Mouse (Mus musculus) kidney, embryonic 16.5 days (tissue): ENCODE data around the gene Srebf1. TPM values are rescaled to one million over a fixed set of nuclear protein-coding genes. Genes with fewer than 3 reads are reported as not detected.

Experiments
- ATAC-seq: fragments of 200-750 bp; cut with Nextera tagmentation; 2 replicates; pipeline ENCODE4 v1.8.0; 2017; ENCODE audit warnings: moderate TSS enrichment; ENCODE audit not compliant: low FRiP score, low TSS enrichment
- H3K27ac ChIP-seq: fragments of 300-500 bp; sonication (generic); 2 replicates; pipeline ENCODE4 v1.5.1; 2014; ENCODE audit warnings: low read length
- H3K27me3 ChIP-seq: fragments of 300-500 bp; sonication (generic); 2 replicates; pipeline ENCODE4 v1.6.1; 2014; ENCODE audit warnings: low read length, control low read depth, mixed read lengths; ENCODE audit not compliant: insufficient read depth
- H3K36me3 ChIP-seq: fragments of 300-500 bp; sonication (generic); 2 replicates; pipeline ENCODE4 v1.6.1; 2014; ENCODE audit warnings: low read length, control low read depth, mixed read lengths; ENCODE audit not compliant: insufficient read depth
- H3K4me1 ChIP-seq: fragments of 300-500 bp; sonication (generic); 2 replicates; pipeline ENCODE4 v1.6.1; 2014; ENCODE audit warnings: low read length, control low read depth, mixed read lengths; ENCODE audit not compliant: insufficient read depth
- H3K4me2 ChIP-seq: fragments of 300-500 bp; sonication (generic); replicated peaks from 2 replicates; pipeline ENCODE4 v1.6.1; 2014; ENCODE audit warnings: low read depth, low read length
- H3K4me3 ChIP-seq: fragments of 300-500 bp; sonication (generic); 2 replicates; pipeline ENCODE4 v1.5.1; 2014; ENCODE audit warnings: mild to moderate bottlenecking, low read length
- H3K9ac ChIP-seq: fragments of 300-500 bp; sonication (generic); replicated peaks from 2 replicates; pipeline ENCODE4 v1.6.1; 2014; ENCODE audit warnings: low read length
- H3K9me3 ChIP-seq: fragments of 300-500 bp; sonication (generic); 2 replicates; pipeline ENCODE4 v1.6.1; 2016; ENCODE audit warnings: low read length, control low read depth
- WGBS: fragments of 180-500 bp; shearing (Covaris S2); extraction: QIAGEN DNeasy Blood & Tissue Kit; methylation state at CpG from one replicate; pipeline ENCODE4 v1.1.7; 2014; 5-methylcytosine and 5-hydroxymethylcytosine counted together
- polyA plus RNA-seq: library from polyadenylated mRNA; unstranded; fragments of >200 nt; fragmentation: Nextera tagmentation; extraction: Ambion mirVana; gene quantifications from 2 replicates; pipeline ENCODE4 v1.2.1, GENCODE M21; 2015

The Srebf1 gene
- polyA plus RNA-seq, 1 experiment from 2014 or later = 51.3 TPM

DNA sequence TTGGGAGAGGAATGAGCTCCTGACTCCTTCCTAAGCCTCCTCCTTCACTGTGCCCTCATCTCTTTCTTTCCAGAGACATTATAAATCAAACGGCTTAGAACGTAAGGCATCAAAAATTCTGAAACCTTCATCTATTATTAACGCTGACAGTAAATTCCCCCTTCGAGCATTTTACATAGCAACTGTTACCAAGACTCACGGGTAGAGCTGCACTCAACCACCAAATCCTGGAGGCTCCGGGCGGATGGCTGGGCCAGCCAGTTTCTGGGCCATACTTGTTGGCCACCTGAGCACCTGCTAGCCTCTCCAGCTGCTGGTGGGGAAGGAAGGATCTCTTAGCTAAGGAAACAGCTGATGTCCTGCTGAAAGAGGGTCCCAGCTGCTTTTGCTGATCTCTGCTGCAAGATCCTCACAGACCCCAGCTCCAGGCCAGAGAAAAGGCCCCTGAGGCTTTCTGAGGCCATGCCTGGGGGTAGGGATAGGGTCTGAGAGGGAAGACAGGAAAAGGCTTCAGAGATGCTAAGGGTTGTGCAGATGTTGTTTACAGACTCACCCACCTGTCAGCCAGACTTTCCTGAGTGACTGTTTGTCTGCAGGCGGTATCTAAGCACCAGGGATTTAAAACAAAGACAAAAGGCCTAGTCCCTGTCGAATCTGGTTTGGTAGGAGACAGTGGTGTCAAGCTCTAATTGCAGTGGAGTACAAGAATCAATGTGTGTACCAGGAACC lies 61.1 kb downstream of the Srebf1 start:
- WGBS = 68% methylated on average over 9 of the region's 9 CpGs
- Histone ChIP-seq H3K9me3 (no peaks in the 10 kb centered on the region), H3K36me3 (peaks cover 5% of the 10 kb centered on the region), H3K27me3 (no peaks in the 10 kb centered on the region), H3K4me2 (no peak overlapping the region), H3K4me1 (peaks cover 26% of the 10 kb centered on the region), H3K9ac (no peak overlapping the region), H3K4me3 (no peak overlapping the region), H3K27ac (no peak overlapping the region)
- no peak for ATAC-seq

DNA sequence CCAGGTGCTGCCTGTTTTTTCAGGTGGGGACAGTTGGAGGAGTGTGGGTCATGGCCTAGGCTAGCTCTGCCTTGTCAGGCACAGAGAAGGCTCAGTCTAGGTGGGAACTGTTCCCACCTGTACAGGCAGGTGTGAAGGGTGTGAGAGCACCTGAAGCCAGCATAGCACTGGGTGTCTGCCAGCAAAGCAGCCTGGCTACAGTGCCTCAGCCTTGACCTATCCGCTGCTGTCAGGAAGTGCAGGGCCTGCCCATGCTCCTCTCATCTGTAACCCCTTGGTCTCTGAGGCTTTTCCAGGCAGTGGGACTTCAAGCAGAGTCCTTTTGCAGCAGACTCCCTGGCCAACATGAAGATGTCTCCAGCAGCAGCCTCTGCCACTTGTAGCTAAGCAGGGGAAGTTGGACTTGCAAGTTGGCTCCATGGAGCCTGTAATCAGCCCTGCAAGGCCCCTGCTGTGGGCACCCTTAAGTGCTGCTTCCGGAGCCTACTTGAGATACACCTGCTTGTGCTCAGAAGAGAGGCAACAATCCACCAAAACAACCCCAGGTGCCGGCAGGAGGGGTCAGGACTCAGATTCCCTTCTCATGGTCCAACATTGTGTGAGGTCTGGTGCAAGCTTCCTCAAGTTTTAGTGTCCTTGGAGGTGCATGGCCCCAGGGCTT lies 61.8 kb downstream of the Srebf1 start:
- WGBS = 58% methylated on average over 3 of the region's 3 CpGs
- Histone ChIP-seq H3K4me2 (no peak overlapping the region), H3K9me3 (no peaks in the 10 kb centered on the region), H3K27me3 (no peaks in the 10 kb centered on the region), H3K4me1 (peaks cover 26% of the 10 kb centered on the region), H3K27ac (no peak overlapping the region), H3K9ac (no peak overlapping the region), H3K4me3 (no peak overlapping the region), H3K36me3 (peaks cover 5% of the 10 kb centered on the region)
- no peak for ATAC-seq

DNA sequence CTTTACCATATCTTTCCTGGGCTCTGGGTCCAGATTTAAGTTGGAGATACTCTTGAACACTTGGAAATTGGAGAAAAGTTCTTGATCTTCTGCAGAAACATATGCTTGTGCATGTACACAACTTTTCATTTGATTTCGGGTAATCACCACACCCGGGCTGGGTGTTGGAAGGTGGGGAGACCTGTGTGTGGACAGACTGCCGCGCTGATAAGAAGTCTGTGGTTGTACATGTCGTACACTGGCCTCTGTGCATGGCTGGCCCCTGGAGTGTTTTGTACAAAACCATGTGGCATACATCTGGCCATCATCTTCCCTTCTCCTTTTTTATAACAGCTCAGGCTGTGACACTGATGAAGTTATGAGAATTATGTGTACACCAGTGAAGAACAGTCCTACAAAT lies 62.4 kb downstream of the Srebf1 start:
- no peaks in the 10 kb centered on the region for H3K9me3 ChIP-seq
- H3K36me3 ChIP-seq = peaks cover 5% of the 10 kb centered on the region
- no peaks in the 10 kb centered on the region for H3K27me3 ChIP-seq
- 88% methylated on average over 5 of the region's 5 CpGs for WGBS
- no peak overlapping the region for H3K4me3 ChIP-seq
- H3K4me2 ChIP-seq = no peak overlapping the region
- no peak for ATAC-seq
- H3K9ac ChIP-seq = no peak overlapping the region
- H3K27ac ChIP-seq = no peak overlapping the region
- H3K4me1 ChIP-seq = peaks cover 23% of the 10 kb centered on the region

DNA sequence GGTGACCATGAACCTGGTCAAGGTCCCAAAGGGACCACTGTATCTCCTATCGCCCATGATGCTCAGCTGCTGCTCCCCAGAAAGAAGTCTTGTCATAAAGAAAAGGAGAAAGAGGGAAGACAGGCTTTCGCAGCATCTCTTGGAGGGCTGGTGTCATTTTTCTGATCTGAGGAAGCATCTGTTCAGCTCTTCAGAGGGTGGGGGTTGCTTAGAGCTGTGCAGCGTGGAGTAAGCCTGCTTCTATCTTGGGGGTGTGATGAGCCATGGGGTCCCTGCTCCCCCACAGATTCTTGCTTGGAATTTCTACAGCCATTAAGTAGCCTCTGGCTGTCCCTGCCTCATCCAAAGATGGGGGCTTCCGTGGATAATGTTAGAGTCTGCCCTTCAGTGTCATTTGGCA lies 64.1 kb downstream of the Srebf1 start:
- peaks cover 7% of the 10 kb centered on the region for H3K4me1 ChIP-seq
- no peaks in the 10 kb centered on the region for H3K9me3 ChIP-seq
- H3K27me3 ChIP-seq = no peaks in the 10 kb centered on the region
- no peak overlapping the region for H3K4me2 ChIP-seq
- H3K9ac ChIP-seq = no peak overlapping the region
- H3K4me3 ChIP-seq = no peak overlapping the region
- H3K27ac ChIP-seq = no peak overlapping the region
- WGBS = 70% methylated on average over 4 of the region's 4 CpGs
- peaks cover 5% of the 10 kb centered on the region for H3K36me3 ChIP-seq
- no peak for ATAC-seq

DNA sequence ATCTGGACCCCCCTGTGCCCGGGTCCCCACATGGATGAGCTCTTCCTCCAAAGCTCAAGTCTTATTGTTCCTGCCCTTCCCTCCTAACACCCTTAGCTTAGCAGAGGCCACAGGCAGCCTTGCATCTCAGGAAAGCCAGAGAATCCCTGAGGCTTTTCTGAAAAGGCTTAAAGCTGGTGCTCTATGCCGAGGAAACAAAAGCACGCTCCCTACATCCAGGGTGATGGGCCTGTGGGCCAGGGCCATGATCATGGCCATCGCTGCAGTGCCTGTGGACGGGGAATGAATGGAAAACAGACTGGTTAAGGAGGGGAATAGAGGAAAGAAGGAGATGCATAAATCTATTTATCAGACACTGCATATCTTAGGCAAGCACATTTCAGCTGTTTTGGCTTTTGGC lies 66.7 kb downstream of the Srebf1 start:
- H3K4me1 ChIP-seq = no peaks in the 10 kb centered on the region
- H3K36me3 ChIP-seq = peaks cover 6% of the 10 kb centered on the region
- no peaks in the 10 kb centered on the region for H3K9me3 ChIP-seq
- H3K4me3 ChIP-seq = no peak overlapping the region
- 86% methylated on average over 5 of the region's 5 CpGs for WGBS
- no peaks in the 10 kb centered on the region for H3K27me3 ChIP-seq
- H3K27ac ChIP-seq = no peak overlapping the region
- no peak overlapping the region for H3K9ac ChIP-seq
- H3K4me2 ChIP-seq = no peak overlapping the region
- ATAC-seq = no peak

DNA sequence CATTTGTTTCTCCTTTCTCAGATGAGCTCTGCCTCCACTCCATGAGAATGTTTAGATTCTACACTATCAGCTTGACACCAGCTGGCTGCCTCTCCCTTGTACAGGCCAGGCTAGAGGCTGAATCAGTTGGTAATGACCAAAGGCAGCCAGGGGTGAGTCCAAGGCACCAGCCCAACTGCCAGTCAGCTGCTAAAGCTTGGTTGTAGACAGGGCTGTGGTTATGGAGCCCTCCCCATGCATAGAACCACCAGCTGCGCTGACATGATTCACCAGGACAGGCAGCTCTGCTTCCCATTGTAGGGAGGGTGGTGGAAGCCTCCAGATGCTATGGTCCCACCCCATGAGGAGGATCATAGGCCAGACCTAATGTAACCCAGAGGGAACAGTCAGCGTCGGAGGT lies 68.4 kb downstream of the Srebf1 start:
- H3K9me3 ChIP-seq = no peaks in the 10 kb centered on the region
- no peaks in the 10 kb centered on the region for H3K27me3 ChIP-seq
- WGBS = 85% methylated on average over 3 of the region's 3 CpGs
- no peak overlapping the region for H3K4me2 ChIP-seq
- H3K27ac ChIP-seq = no peak overlapping the region
- H3K4me3 ChIP-seq = no peak overlapping the region
- H3K9ac ChIP-seq = no peak overlapping the region
- H3K4me1 ChIP-seq = no peaks in the 10 kb centered on the region
- H3K36me3 ChIP-seq = peaks cover 3% of the 10 kb centered on the region
- no peak for ATAC-seq

DNA sequence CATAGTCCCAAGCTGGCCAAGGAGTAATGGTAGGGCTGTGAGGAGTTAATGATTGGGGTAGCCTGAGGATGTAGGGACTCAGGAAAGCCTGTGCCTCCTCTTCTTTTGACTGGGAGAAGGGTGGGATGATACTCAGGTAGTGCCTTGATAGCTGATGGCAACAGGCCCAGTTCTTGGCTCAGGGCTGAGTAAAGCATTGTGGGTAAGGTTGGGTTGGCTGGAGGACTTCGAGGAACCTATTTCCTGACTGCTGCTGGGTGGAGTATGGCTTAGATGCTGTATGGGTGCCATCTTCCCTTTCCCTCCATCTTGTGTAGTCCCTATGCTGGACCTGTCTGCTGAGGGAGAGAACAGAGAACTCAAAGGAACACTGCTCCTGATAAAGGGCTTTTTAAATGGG lies 70.0 kb downstream of the Srebf1 start:
- Histone ChIP-seq H3K4me2 (no peak overlapping the region), H3K9ac (no peak overlapping the region), H3K36me3 (peaks cover 6% of the 10 kb centered on the region), H3K27me3 (no peaks in the 10 kb centered on the region), H3K27ac (no peak overlapping the region), H3K4me3 (no peak overlapping the region), H3K4me1 (no peaks in the 10 kb centered on the region), H3K9me3 (no peaks in the 10 kb centered on the region)
- no peak for ATAC-seq
- WGBS = 74% methylated on average over 1 of the region's 1 CpGs

DNA sequence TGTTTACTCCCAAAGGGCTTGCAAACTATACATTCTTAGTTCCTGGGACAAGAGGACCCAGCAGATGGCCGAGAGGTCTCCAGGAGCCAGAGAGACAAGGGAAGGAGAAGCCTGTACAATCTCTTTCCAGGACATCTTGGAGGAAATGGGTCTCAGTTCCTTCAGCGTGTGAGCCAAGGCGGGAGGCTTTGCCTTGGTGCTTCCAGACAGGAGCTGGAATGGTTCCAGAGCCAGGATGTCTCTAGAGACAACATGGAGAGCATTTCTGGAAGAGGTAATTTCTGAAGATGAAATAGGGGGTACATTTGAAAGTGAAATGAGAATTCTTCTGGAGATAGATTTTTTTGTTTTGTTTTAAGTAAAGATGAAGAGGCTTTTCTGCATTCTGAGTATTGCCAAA lies 71.7 kb downstream of the Srebf1 start:
- Histone ChIP-seq H3K27ac (no peak overlapping the region), H3K27me3 (no peaks in the 10 kb centered on the region), H3K4me2 (no peak overlapping the region), H3K36me3 (peaks cover 6% of the 10 kb centered on the region; the same call in 1 of the 2 replicates), H3K4me1 (no peaks in the 10 kb centered on the region), H3K4me3 (no peak overlapping the region), H3K9me3 (no peaks in the 10 kb centered on the region), H3K9ac (no peak overlapping the region)
- no peak for ATAC-seq
- 82% methylated on average over 3 of the region's 3 CpGs for WGBS
